Mouse (Mus musculus): ENCODE measurements around the gene Gm9913. TPM values are rescaled to one million over a fixed set of nuclear protein-coding genes. Genes with fewer than 3 reads are reported as not detected.

The Gm9913 gene
- total RNA-seq, 2 experiments from 2014 or later = 0.14 to 0.17 TPM

- no peak for DNase-seq (ENCODE audit: low spot score in 2 of 2)
- intact Hi-C loops (cut with DNase I) = no loop called here
Observed at GRCm38 (mm10) chr2:125541451-125541850, 36.6 kb downstream of the Gm9913 start.

- DNase-seq (ENCODE audit: low spot score in 2 of 2) = no peak
- intact Hi-C loops (cut with DNase I) = no loop called here
Observed at GRCm38 (mm10) chr2:125543646-125544045, 38.8 kb downstream of the Gm9913 start.

- DNase-seq (ENCODE audit: low spot score in 2 of 2) = no peak
- intact Hi-C loops (cut with DNase I) = no loop called here
Observed at GRCm38 (mm10) chr2:125544986-125545385, 40.1 kb downstream of the Gm9913 start.

- DNase-seq (ENCODE audit: low spot score in 2 of 2) = no peak
- intact Hi-C loops (cut with DNase I) = no loop called here
Observed at GRCm38 (mm10) chr2:125548806-125549578, 44.1 kb downstream of the Gm9913 start.

GRCm38 (mm10) chr2:125555830-125556229 is 50.9 kb downstream of the Gm9913 start:
- intact Hi-C loops (cut with DNase I) = no loop called here

More at GRCm38 (mm10) chr2:125555830-125556229, 50.9 kb downstream of the Gm9913 start:
- DNase-seq (ENCODE audit: low spot score in 2 of 2) = no peak

Other genes with a start within 250 kb of the Gm9913 start
- 1 to 10 TPM; 3.7 to 6.7 TPM for gene Fbn1, start 2.9 kb downstream of the Gm9913 start, total RNA-seq (2021)
- 1 to 10 TPM; 1.8 to 2.9 TPM for gene Cep152, start 120.0 kb downstream of the Gm9913 start, total RNA-seq (2021)
- gene Eid1, start 168.0 kb downstream of the Gm9913 start, total RNA-seq (2021) = 100 to 1,000 TPM; 213 to 248 TPM
- gene Shc4, start 219.1 kb downstream of the Gm9913 start, total RNA-seq (2021) = 1 to 10 TPM; 5.3 to 5.7 TPM

Measured in left cerebral cortex, postnatal 36 days (tissue).